Mouse (Mus musculus) inflammation-experienced regulatory T-cells (primary cell): Measurements from ENCODE around the gene Pik3cd. TPM values are rescaled to one million over a fixed set of nuclear protein-coding genes. Genes with fewer than 3 reads are reported as not detected.

Experiments used
- polyA plus RNA-seq, 2 experiments: library from polyadenylated mRNA; unstranded; fragments of 100-300 nt; shearing (Covaris generic); gene quantifications; one replicate each; pipeline ENCODE4 v1.2.1; 2017

The Pik3cd gene
- polyA plus RNA-seq, result 100 to 1,000 TPM; 228 to 339 TPM

DNA sequence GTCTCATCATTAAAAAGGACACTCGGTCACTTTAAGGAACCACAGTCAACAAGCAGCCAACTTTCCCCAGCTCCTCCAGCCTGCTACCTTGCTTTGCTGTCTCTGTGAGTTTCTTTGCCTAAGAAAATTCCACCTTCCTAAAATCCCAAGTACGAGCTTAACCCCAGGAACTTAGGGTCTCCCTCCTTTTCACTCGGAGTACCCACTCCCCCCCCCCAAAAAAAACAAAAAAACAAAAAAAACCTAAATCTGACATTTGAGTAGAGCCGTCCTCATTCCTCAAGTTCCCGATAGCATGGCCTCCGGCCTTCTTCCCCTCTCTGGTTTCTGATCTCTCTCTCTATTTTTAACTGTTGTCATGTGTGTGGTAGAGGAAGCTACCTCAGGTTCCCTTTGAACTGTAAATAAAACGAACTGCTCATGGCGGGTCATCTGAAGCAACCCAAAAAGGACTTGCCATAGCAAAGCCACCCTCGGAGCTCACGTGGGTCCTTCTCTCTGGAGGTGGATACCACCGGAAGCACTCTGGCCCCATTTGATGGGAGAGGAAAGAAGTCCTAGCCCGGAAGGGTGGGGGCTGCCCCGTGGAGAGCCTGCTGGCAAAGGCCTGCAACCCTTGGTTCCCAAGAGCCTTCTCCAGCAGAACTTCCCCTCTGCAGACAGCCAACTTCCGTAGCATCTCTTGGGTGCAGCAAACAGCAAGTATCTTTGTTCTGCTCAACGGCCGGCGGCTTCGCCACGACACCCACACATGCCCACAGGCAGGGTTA, at the start of gene Pik3cd:
TSS of gene Pik3cd (minus strand) at position 362 of the 770 bp plus-strand sequence.

DNA sequence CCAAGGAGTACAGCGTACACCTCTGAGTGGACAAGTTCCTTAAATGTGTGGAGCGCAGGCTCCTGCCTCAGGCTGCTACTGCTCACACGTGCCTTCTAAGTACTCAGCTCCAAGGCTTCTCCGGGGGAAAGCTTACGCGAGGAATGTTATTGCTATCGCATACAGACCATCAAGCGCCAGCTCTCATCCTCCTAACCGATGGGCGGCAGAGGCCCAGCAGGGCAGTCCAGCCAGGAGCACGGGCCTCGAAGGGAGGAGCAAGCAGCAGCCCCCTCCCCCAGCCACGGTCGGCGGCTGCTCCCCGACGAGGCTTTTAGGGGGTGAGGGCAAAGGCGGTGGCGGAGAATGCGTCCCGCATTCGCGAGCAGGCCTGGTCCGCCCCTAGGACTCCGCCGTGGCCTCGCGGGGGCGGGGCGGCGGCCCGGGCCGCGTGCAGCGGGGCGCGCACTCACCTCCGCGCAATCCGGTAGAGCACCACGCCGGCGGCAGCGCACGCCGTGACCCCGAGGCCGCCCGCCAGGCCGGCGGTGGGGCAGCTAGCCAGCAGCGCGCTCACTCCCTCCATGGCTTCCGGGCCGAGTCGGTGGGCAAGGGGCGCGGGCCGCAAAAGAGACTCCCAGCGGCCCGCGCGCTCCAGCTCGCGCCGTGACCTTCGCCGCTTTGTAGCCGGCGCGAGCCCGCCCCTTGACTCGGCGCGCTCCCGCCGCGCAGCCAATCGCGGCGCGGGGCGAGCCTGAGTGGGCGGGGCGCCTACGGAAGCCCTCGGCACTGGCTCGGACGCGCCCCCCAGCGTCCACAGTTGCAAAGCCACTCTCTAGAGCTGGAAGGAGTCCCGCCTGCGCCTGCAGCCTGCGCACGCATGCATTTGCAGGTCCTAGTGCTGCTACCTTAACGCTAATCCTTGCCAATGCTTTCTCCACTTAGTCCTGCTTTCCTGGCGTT, 35.3 kb upstream of the Pik3cd start, which contains the start of gene Tmem201:
TSS of gene Tmem201 (minus strand) at position 662 of the 942 bp plus-strand sequence.

Other genes with a start within 250 kb of the Pik3cd start
- 1 to 10 TPM in 1 of 2 experiments, not detected in 1; 1.0 TPM for gene Rbp7, start 247.6 kb downstream of the Pik3cd start, polyA plus RNA-seq
- not detected for gene Tmem274, start 225.2 kb downstream of the Pik3cd start, polyA plus RNA-seq
- gene Nmnat1, start 217.4 kb downstream of the Pik3cd start, polyA plus RNA-seq, result 1 to 10 TPM; 3.5 to 7.5 TPM
- gene Lzic, start 217.3 kb downstream of the Pik3cd start, polyA plus RNA-seq, result 10 to 100 TPM; 31.3 to 33.8 TPM
- gene Ctnnbip1, start 184.3 kb downstream of the Pik3cd start, polyA plus RNA-seq, result 1 to 10 TPM; 3.1 to 4.5 TPM
- gene Clstn1, start 116.1 kb downstream of the Pik3cd start, polyA plus RNA-seq, result 10 to 100 TPM; 18.0 to 40.2 TPM
- 10 to 100 TPM; 20.0 to 28.8 TPM for gene Tmem201, start 35.5 kb upstream of the Pik3cd start, polyA plus RNA-seq
- 10 to 100 TPM in 1 of 2 experiments, 1 to 10 TPM in 1; 7.9 to 10.9 TPM for gene Slc25a33, start 71.7 kb upstream of the Pik3cd start, polyA plus RNA-seq